ENCODE assay signal across 32 mouse cellular contexts in genomic region chr13:59739397-59739796, GRCm38 (mm10). TPM values are rescaled to one million over a fixed set of nuclear protein-coding genes. Genes with fewer than 3 reads are reported as not detected.
DNase-seq lines count a peak whose midpoint lies in the region; ATAC-seq and TF ChIP-seq lines count a peak whose summit lies in the region.
"Had no signal": no experiment of that assay in that cellular context is flagged by ENCODE, and none has a peak within 500 bp of the region (broad histone marks: within the 10 kb centered on the region; RNA-seq: fewer than 3 reads in every experiment).

No protein-coding gene starts in this region.

- H3K27ac ChIP-seq in stomach, embryonic 15.5 days, result no peak overlapping the region
- H3K27ac ChIP-seq in stomach, postnatal 0 days (replicated peaks), result no peak overlapping the region
- peak overlapping the region; percentile 96 for H3K27ac ChIP-seq in liver, embryonic 12.5 days
- H3K27ac ChIP-seq: embryonic facial prominence, embryonic 15.5 days; hindbrain, embryonic 14.5 days; limb, embryonic 15.5 days; midbrain, embryonic 12.5 days; neural tube, embryonic 15.5 days had no signal

- no peak overlapping the region for H3K4me3 ChIP-seq in stomach, embryonic 15.5 days (replicated peaks)
- no peak overlapping the region for H3K4me3 ChIP-seq in stomach, postnatal 0 days (ENCODE audit: low read depth, low read length)
- no peak overlapping the region for H3K4me3 ChIP-seq in liver, embryonic 12.5 days
- H3K4me3 ChIP-seq: embryonic facial prominence, embryonic 15.5 days; heart, embryonic 10.5 days; limb, embryonic 15.5 days; midbrain, embryonic 12.5 days; neural tube, embryonic 15.5 days had no signal

- H3K36me3 ChIP-seq in stomach, embryonic 15.5 days, result no peaks in the 10 kb centered on the region
- no peaks in the 10 kb centered on the region for H3K36me3 ChIP-seq in stomach, postnatal 0 days (ENCODE audit: control insufficient read depth, insufficient read depth, low read length)
- H3K36me3 ChIP-seq in liver, embryonic 12.5 days, result no peaks in the 10 kb centered on the region
- H3K36me3 ChIP-seq: embryonic facial prominence, embryonic 15.5 days; heart, embryonic 10.5 days; limb, embryonic 15.5 days; midbrain, embryonic 12.5 days; neural tube, embryonic 15.5 days had no signal

- TF ChIP-seq EP300 in stomach, postnatal 0 days (optimal IDR thresholded peaks at IDR 0.05), result no peak

- no peak overlapping the region for H3K4me2 ChIP-seq in stomach, embryonic 15.5 days
- H3K4me2 ChIP-seq in stomach, postnatal 0 days (replicated peaks; ENCODE audit: low read depth), result no peak overlapping the region
- peak overlapping the region; percentile 61 for H3K4me2 ChIP-seq in liver, embryonic 12.5 days
- H3K4me2 ChIP-seq: embryonic facial prominence, embryonic 15.5 days; hindbrain, embryonic 14.5 days; limb, embryonic 15.5 days; midbrain, embryonic 12.5 days; neural tube, embryonic 15.5 days had no signal

- TF ChIP-seq CTCF in stomach, postnatal 0 days (IDR thresholded peaks at IDR 0.05; ENCODE audit: low read depth), result no peak

- no peaks in the 10 kb centered on the region for H3K9me3 ChIP-seq in stomach, embryonic 15.5 days
- H3K9me3 ChIP-seq in stomach, postnatal 0 days (ENCODE audit: control insufficient read depth, low read length), result no peaks in the 10 kb centered on the region
- H3K9me3 ChIP-seq in liver, embryonic 12.5 days (replicated peaks), result no peaks in the 10 kb centered on the region
- H3K9me3 ChIP-seq: embryonic facial prominence, embryonic 15.5 days; heart, embryonic 10.5 days; limb, embryonic 15.5 days; midbrain, embryonic 12.5 days; neural tube, embryonic 15.5 days had no signal

- no peaks in the 10 kb centered on the region for H3K4me1 ChIP-seq in stomach, embryonic 15.5 days
- no peaks in the 10 kb centered on the region for H3K4me1 ChIP-seq in stomach, postnatal 0 days (replicated peaks; ENCODE audit: control insufficient read depth, insufficient read depth)
- H3K4me1 ChIP-seq in liver, embryonic 12.5 days, result peaks cover 76% of the 10 kb centered on the region
- H3K4me1 ChIP-seq: embryonic facial prominence, embryonic 15.5 days; limb, embryonic 15.5 days; midbrain, embryonic 12.5 days; neural tube, embryonic 15.5 days had no signal

- no peak overlapping the region for H3K9ac ChIP-seq in stomach, embryonic 15.5 days
- no peak overlapping the region for H3K9ac ChIP-seq in stomach, postnatal 0 days (ENCODE audit: low read length)
- H3K9ac ChIP-seq in liver, embryonic 12.5 days, result peak overlapping the region; percentile 67; the same call in 1 of the 2 replicates
- H3K9ac ChIP-seq: embryonic facial prominence, embryonic 15.5 days; hindbrain, embryonic 14.5 days; limb, embryonic 15.5 days; midbrain, embryonic 12.5 days; neural tube, embryonic 15.5 days had no signal

- no peaks in the 10 kb centered on the region for H3K27me3 ChIP-seq in stomach, embryonic 15.5 days (replicated peaks)
- H3K27me3 ChIP-seq in stomach, postnatal 0 days (ENCODE audit: control insufficient read depth, insufficient read depth, low read length), result no peaks in the 10 kb centered on the region
- no peaks in the 10 kb centered on the region; the same call in none of the 2 replicates for H3K27me3 ChIP-seq in liver, embryonic 12.5 days (replicated peaks)
- H3K27me3 ChIP-seq: embryonic facial prominence, embryonic 15.5 days; limb, embryonic 15.5 days; midbrain, embryonic 12.5 days; neural tube, embryonic 15.5 days had no signal

- DNase-seq in stomach, postnatal 0 days (ENCODE audit: low spot score), result no peak
- DNase-seq in right cerebral cortex, postnatal 10 days (ENCODE audit: low spot score in 2 of 2), result no peak
- DNase-seq in urinary bladder, postnatal 14 days (ENCODE audit: low spot score), result no peak
- no peak for DNase-seq in right cerebral cortex, postnatal 36 days (ENCODE audit: low spot score in 2 of 2)
- DNase-seq: adrenal gland, postnatal 36 days; cerebellum, adult 2 months; cerebellum, postnatal 36 days; heart, postnatal 4 days; kidney, adult 18-20 months; left cerebral cortex, postnatal 4 days; right cerebral cortex, adult 18-20 months; thymus, postnatal 14 days had no signal

- peak; percentile 67; the same call in 1 of the 2 replicates for ATAC-seq in stomach, embryonic 15.5 days (ENCODE audit: insufficient read depth, low FRiP score, low read depth)
- no peak for ATAC-seq in stomach, postnatal 0 days (ENCODE audit: low FRiP score, low TSS enrichment)
- ATAC-seq in liver, embryonic 12.5 days, result peak; percentile 80
- 0 out of 2 replicates have a peak, but pooled peaks have one; percentile 15 for ATAC-seq in megakaryocyte progenitor cell, adult 5-6 weeks (replicated peaks; ENCODE audit: poor library complexity)
- ATAC-seq in activated CD4-positive, CD25-positive, alpha-beta regulatory T cell, adult 4 months, result no peak
- ATAC-seq: inflammation-experienced regulatory T-cells, adult 6 months; lung, postnatal 0 days had no signal

- 80% methylated on average over 4 of the region's 4 CpGs for WGBS in stomach, embryonic 15.5 days
- 86% methylated on average over 4 of the region's 4 CpGs for WGBS in stomach, postnatal 0 days
- WGBS in liver, embryonic 12.5 days (ENCODE audit: insufficient replicate concordance), result 33% methylated on average over 4 of the region's 4 CpGs

RNA-seq across cellular contexts. Expression of gene 1700014D04Rik, which starts 7.2 kb away (rescaled TPM):
- not detected in 2 replicates for polyA plus RNA-seq in stomach, embryonic 15.5 days (2015; fragmentation: Nextera tagmentation; extraction: Ambion mirVana)
- polyA plus RNA-seq in stomach, postnatal 0 days (2015; fragmentation: Nextera tagmentation; extraction: Ambion mirVana), result 0.02 TPM in 1 of 2 replicates, not detected in the other
- polyA plus RNA-seq in liver, embryonic 12.5 days (2016; fragmentation: Nextera tagmentation; extraction: Ambion mirVana), result not detected in 2 replicates
- 0.10 TPM in 1 of 2 replicates, not detected in the other for total RNA-seq in megakaryocyte progenitor cell, adult 5-6 weeks (2015)
- not detected in 2 replicates for total RNA-seq in megakaryocyte progenitor cell, adult 5-6 weeks (2017)
- polyA plus RNA-seq in activated CD4-positive, CD25-positive, alpha-beta regulatory T cell, adult 4 months (2017; shearing (Covaris generic)), result not detected
- total RNA-seq: granulocyte monocyte progenitor cell, adult 5-6 weeks had no signal
- polyA plus RNA-seq: embryonic facial prominence, embryonic 15.5 days; heart, embryonic 10.5 days; heart, embryonic 16.5 days; inflammation-experienced regulatory T-cells, adult 6 months; kidney, embryonic 16.5 days; limb, embryonic 15.5 days; midbrain, embryonic 12.5 days; small intestine, adult 2 months had no signal

RNA-seq across cellular contexts. Expression of gene Spata31d1d, which starts 7.8 kb away (rescaled TPM):
- not detected in 2 replicates for polyA plus RNA-seq in stomach, embryonic 15.5 days (2015; fragmentation: Nextera tagmentation; extraction: Ambion mirVana)
- not detected in 2 replicates for polyA plus RNA-seq in stomach, postnatal 0 days (2015; fragmentation: Nextera tagmentation; extraction: Ambion mirVana)
- polyA plus RNA-seq in liver, embryonic 12.5 days (2016; fragmentation: Nextera tagmentation; extraction: Ambion mirVana), result not detected in 2 replicates
- not detected in 2 replicates for total RNA-seq in megakaryocyte progenitor cell, adult 5-6 weeks (2015)
- total RNA-seq in megakaryocyte progenitor cell, adult 5-6 weeks (2017), result not detected in 2 replicates
- polyA plus RNA-seq in activated CD4-positive, CD25-positive, alpha-beta regulatory T cell, adult 4 months (2017; shearing (Covaris generic)), result not detected
- total RNA-seq: adrenal gland, postnatal 36 days; gastrocnemius, adult 8-10 months; granulocyte monocyte progenitor cell, adult 5-6 weeks; heart, postnatal 4 days; layer of hippocampus, postnatal 10 days; left cerebral cortex, adult 8-10 months had no signal
- polyA plus RNA-seq: embryonic facial prominence, embryonic 15.5 days; forebrain, embryonic 11.5 days; heart, embryonic 10.5 days; heart, embryonic 16.5 days; inflammation-experienced regulatory T-cells, adult 6 months; kidney, embryonic 16.5 days; limb, embryonic 15.5 days; lung, postnatal 0 days; midbrain, embryonic 12.5 days; neural tube, embryonic 15.5 days; small intestine, adult 2 months had no signal

RNA-seq across cellular contexts. Expression of gene Spata31d1b, which starts 27.3 kb away (rescaled TPM):
- polyA plus RNA-seq in stomach, embryonic 15.5 days (2015; fragmentation: Nextera tagmentation; extraction: Ambion mirVana), result not detected in 2 replicates
- polyA plus RNA-seq in stomach, postnatal 0 days (2015; fragmentation: Nextera tagmentation; extraction: Ambion mirVana), result 0.02 TPM in 1 of 2 replicates, not detected in the other
- not detected in 2 replicates for polyA plus RNA-seq in liver, embryonic 12.5 days (2016; fragmentation: Nextera tagmentation; extraction: Ambion mirVana)
- not detected in 2 replicates for total RNA-seq in megakaryocyte progenitor cell, adult 5-6 weeks (2015)
- not detected in 2 replicates for total RNA-seq in megakaryocyte progenitor cell, adult 5-6 weeks (2017)
- not detected for polyA plus RNA-seq in activated CD4-positive, CD25-positive, alpha-beta regulatory T cell, adult 4 months (2017; shearing (Covaris generic))
- total RNA-seq: adrenal gland, postnatal 36 days; gastrocnemius, adult 8-10 months; granulocyte monocyte progenitor cell, adult 5-6 weeks; heart, postnatal 4 days; left cerebral cortex, postnatal 4 days had no signal
- polyA plus RNA-seq: cerebellum, adult 2 months; forebrain, embryonic 11.5 days; heart, embryonic 10.5 days; heart, embryonic 16.5 days; hindbrain, embryonic 14.5 days; inflammation-experienced regulatory T-cells, adult 6 months; kidney, embryonic 16.5 days; limb, embryonic 15.5 days; lung, postnatal 0 days; midbrain, embryonic 12.5 days; neural tube, embryonic 15.5 days; small intestine, adult 2 months had no signal

RNA-seq across cellular contexts. Expression of gene Spata31d1a, which starts 29.3 kb away (rescaled TPM):
- not detected in 2 replicates for polyA plus RNA-seq in stomach, embryonic 15.5 days (2015; fragmentation: Nextera tagmentation; extraction: Ambion mirVana)
- 0.02 TPM in 1 of 2 replicates, not detected in the other for polyA plus RNA-seq in stomach, postnatal 0 days (2015; fragmentation: Nextera tagmentation; extraction: Ambion mirVana)
- 0.05 TPM in 1 of 2 replicates, not detected in the other for polyA plus RNA-seq in liver, embryonic 12.5 days (2016; fragmentation: Nextera tagmentation; extraction: Ambion mirVana)
- not detected in 2 replicates for total RNA-seq in megakaryocyte progenitor cell, adult 5-6 weeks (2015)
- not detected in 2 replicates for total RNA-seq in megakaryocyte progenitor cell, adult 5-6 weeks (2017)
- not detected for polyA plus RNA-seq in activated CD4-positive, CD25-positive, alpha-beta regulatory T cell, adult 4 months (2017; shearing (Covaris generic))
- total RNA-seq: adrenal gland, postnatal 36 days; gastrocnemius, adult 8-10 months; granulocyte monocyte progenitor cell, adult 5-6 weeks; heart, postnatal 4 days had no signal
- polyA plus RNA-seq: forebrain, embryonic 11.5 days; heart, embryonic 16.5 days; inflammation-experienced regulatory T-cells, adult 6 months; kidney, embryonic 16.5 days; limb, embryonic 15.5 days; small intestine, adult 2 months had no signal

RNA-seq across cellular contexts. Expression of gene Isca1, which starts 30.2 kb away (rescaled TPM):
- polyA plus RNA-seq in stomach, embryonic 15.5 days (2015; fragmentation: Nextera tagmentation; extraction: Ambion mirVana), result 121 and 127 TPM in 2 replicates
- 73.4 and 77.1 TPM in 2 replicates for polyA plus RNA-seq in stomach, postnatal 0 days (2015; fragmentation: Nextera tagmentation; extraction: Ambion mirVana)
- polyA plus RNA-seq in liver, embryonic 12.5 days (2016; fragmentation: Nextera tagmentation; extraction: Ambion mirVana), result 216 and 223 TPM in 2 replicates
- 65.4 and 74.1 TPM in 2 replicates for total RNA-seq in megakaryocyte progenitor cell, adult 5-6 weeks (2015)
- 29.9 and 34.0 TPM in 2 replicates for total RNA-seq in megakaryocyte progenitor cell, adult 5-6 weeks (2017)
- 10 to 100 TPM; 40.9 to 53.5 TPM for polyA plus RNA-seq in activated CD4-positive, CD25-positive, alpha-beta regulatory T cell, adult 4 months (2017; shearing (Covaris generic))

Comparison
In these comparisons a context has a peak if more than half of its experiments do, and no peak if none do; other contexts are left out.
1. ATAC-seq: peak in stomach, embryonic 15.5 days (single experiment), liver, embryonic 12.5 days (single experiment) and megakaryocyte progenitor cell, adult 5-6 weeks (single experiment); none in stomach, postnatal 0 days (single experiment) and activated CD4-positive, CD25-positive, alpha-beta regulatory T cell, adult 4 months (single experiment).